In genomic region chr9:60562443-60563371, GRCm38 (mm10) we compare ENCODE assay signal across 8 mouse cellular contexts. TPM values are rescaled to one million over a fixed set of nuclear protein-coding genes. Genes with fewer than 3 reads are reported as not detected.
DNase-seq lines count a peak whose midpoint lies in the region; ATAC-seq lines count a peak whose summit lies in the region.

No protein-coding gene starts in this region.

- peak; percentile 15 for DNase-seq in gastrocnemius, postnatal 10 days
- DNase-seq in gastrocnemius, postnatal 4 days (ENCODE audit: low spot score in 2 of 2), result no peak
- peak; percentile 34 for DNase-seq in WW6 (ENCODE audit: low read depth, low spot score)
- DNase-seq in kidney, adult 11 months, result peak; percentile 30
- peak; percentile 62 for DNase-seq in thymus, postnatal 4 days
- no peak for DNase-seq in heart, adult 9 months (ENCODE audit: low spot score in 2 of 2)
- no peak for DNase-seq in spleen, postnatal 10 days (ENCODE audit: low spot score in 2 of 2)

- peak; percentile 52 for ATAC-seq in megakaryocyte, adult 5-6 weeks (ENCODE audit: poor library complexity, severe bottlenecking)

RNA-seq across cellular contexts. Expression of gene Thsd4, which starts 40.9 kb away (rescaled TPM):
- total RNA-seq in gastrocnemius, postnatal 10 days (2021), result 1 to 10 TPM; 5.9 to 9.1 TPM
- 10 to 100 TPM; 23.5 to 27.4 TPM for total RNA-seq in gastrocnemius, postnatal 4 days (2021)
- not detected in 2 replicates for total RNA-seq in megakaryocyte, adult 5-6 weeks (2015)
- total RNA-seq in megakaryocyte, adult 5-6 weeks (2017), result 0.07 and 0.20 TPM in 2 replicates

Comparison
In these comparisons a context has a peak if more than half of its experiments do, and no peak if none do; other contexts are left out.
1. DNase-seq: peak in gastrocnemius, postnatal 10 days (single experiment), WW6 (single experiment), kidney, adult 11 months (single experiment) and thymus, postnatal 4 days (single experiment); none in gastrocnemius, postnatal 4 days (0 of 2), heart, adult 9 months (0 of 2) and spleen, postnatal 10 days (0 of 2).
2. RNA of gene Thsd4, which starts 40.9 kb away (total RNA-seq): 23.5 to 27.4 TPM in gastrocnemius, postnatal 4 days and 5.9 to 9.1 TPM in gastrocnemius, postnatal 10 days; 0.07 to 0.20 TPM in megakaryocyte, adult 5-6 weeks; every median in the first group is over 4 times any median in the second.